Mouse (Mus musculus) cerebellum, adult 9-11 months (tissue): ENCODE data around the gene Nxn.

ENCODE experiments used
- DNase-seq: peaks from one replicate; pipeline ENCODE4 v3.0.0; 2022

Nxn gene

GRCm38 (mm10) chr11:76328084-76328483 lies 70.9 kb downstream of the Nxn start:
- no peak for DNase-seq

GRCm38 (mm10) chr11:76326672-76327071 lies 72.3 kb downstream of the Nxn start:
- DNase-seq, result no peak

GRCm38 (mm10) chr11:76326051-76326450 lies 72.9 kb downstream of the Nxn start:
- DNase-seq, result no peak

GRCm38 (mm10) chr11:76324801-76325200 lies 74.1 kb downstream of the Nxn start:
- no peak for DNase-seq

- DNase-seq, result no peak
Measured at GRCm38 (mm10) chr11:76324207-76324606, 74.7 kb downstream of the Nxn start.

GRCm38 (mm10) chr11:76322939-76323338 lies 76.0 kb downstream of the Nxn start:
- peak; percentile 60 for DNase-seq

GRCm38 (mm10) chr11:76322081-76322480 lies 76.9 kb downstream of the Nxn start:
- no peak for DNase-seq

- DNase-seq, result no peak
Measured at GRCm38 (mm10) chr11:76320475-76320874, 78.5 kb downstream of the Nxn start.

- no peak for DNase-seq
Measured at GRCm38 (mm10) chr11:76319714-76320435, 79.1 kb downstream of the Nxn start.

GRCm38 (mm10) chr11:76317904-76318303 lies 81.0 kb downstream of the Nxn start:
- no peak for DNase-seq

GRCm38 (mm10) chr11:76315785-76316444 lies 83.0 kb downstream of the Nxn start:
- DNase-seq, result no peak

GRCm38 (mm10) chr11:76314741-76315140 lies 84.2 kb downstream of the Nxn start:
- no peak for DNase-seq

GRCm38 (mm10) chr11:76314140-76314539 lies 84.8 kb downstream of the Nxn start:
- no peak for DNase-seq

- no peak for DNase-seq
Measured at GRCm38 (mm10) chr11:76312805-76313204, 86.1 kb downstream of the Nxn start.

- DNase-seq, result no peak
Measured at GRCm38 (mm10) chr11:76311224-76312000, 87.5 kb downstream of the Nxn start.

- no peak for DNase-seq
Measured at GRCm38 (mm10) chr11:76309868-76310267, 89.1 kb downstream of the Nxn start.

- no peak for DNase-seq
Measured at GRCm38 (mm10) chr11:76309072-76309471, 89.9 kb downstream of the Nxn start.

GRCm38 (mm10) chr11:76306769-76307168 lies 92.2 kb downstream of the Nxn start:
- no peak for DNase-seq

GRCm38 (mm10) chr11:76305571-76305970 lies 93.4 kb downstream of the Nxn start:
- DNase-seq, result no peak

- no peak for DNase-seq
Measured at GRCm38 (mm10) chr11:76303368-76303767, 95.6 kb downstream of the Nxn start.

GRCm38 (mm10) chr11:76300862-76301261 lies 98.1 kb downstream of the Nxn start:
- no peak for DNase-seq

GRCm38 (mm10) chr11:76298457-76299000 lies 100.4 kb downstream of the Nxn start:
- no peak for DNase-seq

- DNase-seq, result no peak
Measured at GRCm38 (mm10) chr11:76297252-76297651, 101.7 kb downstream of the Nxn start.

- no peak for DNase-seq
Measured at GRCm38 (mm10) chr11:76294836-76295235, 104.1 kb downstream of the Nxn start.
